Mouse (Mus musculus) frontal cortex, postnatal 25 days (tissue): Measurements from ENCODE around the gene Cdk5r2.

Experiments
- DNase-seq, 2 experiments: peaks; one replicate each; pipeline ENCODE4 v3.0.0; 2022; ENCODE audit warnings: low spot score in 2 of 2

Cdk5r2 gene

GRCm38 (mm10) chr1:74892351-74893133 is 37.8 kb downstream of the Cdk5r2 start:
- no peak for DNase-seq

GRCm38 (mm10) chr1:74893134-74893855 is 38.6 kb downstream of the Cdk5r2 start, which contains the start of gene Cryba2:
Cryba2 (minus strand) TSS chr1:74893143.
- DNase-seq: peak in 1 of 2 experiments; percentile 37

- peak in 1 of 2 experiments; percentile 65 for DNase-seq
Measured at GRCm38 (mm10) chr1:74894966-74895365, 40.2 kb downstream of the Cdk5r2 start.

- DNase-seq: no peak
Measured at GRCm38 (mm10) chr1:74897976-74898375, 43.2 kb downstream of the Cdk5r2 start.

- no peak for DNase-seq
Measured at GRCm38 (mm10) chr1:74898656-74899431, 44.1 kb downstream of the Cdk5r2 start.

- DNase-seq: no peak
Measured at GRCm38 (mm10) chr1:74900341-74901285, 45.9 kb downstream of the Cdk5r2 start.

- peak; percentile 52 to 65 for DNase-seq
Measured at GRCm38 (mm10) chr1:74901686-74902085, 47.0 kb downstream of the Cdk5r2 start.

- DNase-seq: no peak
Measured at GRCm38 (mm10) chr1:74902191-74902590, 47.5 kb downstream of the Cdk5r2 start.
